Mouse (Mus musculus) lung, adult 2 months (tissue): Measurements from ENCODE around the gene Litaf. TPM values are rescaled to one million over a fixed set of nuclear protein-coding genes. Genes with fewer than 3 reads are reported as not detected.

Source experiments
- DNase-seq: peaks from one replicate; pipeline ENCODE4 v3.0.0; 2022
- H3K4me1 ChIP-seq: fragments of 200-500 bp; 2 replicates; pipeline ENCODE4 v1.6.1; 2011; ENCODE audit warnings: low read length; ENCODE audit not compliant: control insufficient read depth, insufficient read depth
- H3K4me3 ChIP-seq: fragments of 200-500 bp; replicated peaks from 2 replicates; pipeline ENCODE3; 2011; ENCODE audit warnings: low read depth, mild to moderate bottlenecking, control low read depth, low read length; ENCODE audit errors: extremely low read depth
- CTCF ChIP-seq: fragments of 200-500 bp; IDR thresholded peaks from 2 replicates; pipeline ENCODE4 v1.5.1; 2011; ENCODE audit warnings: mild to moderate bottlenecking, low read length, control low read depth; ENCODE audit not compliant: insufficient read depth
- POLR2A ChIP-seq: fragments of 200-500 bp; IDR thresholded peaks from 2 replicates; pipeline ENCODE4 v1.6.1; 2011; ENCODE audit warnings: low read depth, mild to moderate bottlenecking, control low read depth, low read length, borderline replicate concordance; ENCODE audit errors: extremely low read depth
- WGBS: fragments of 180-500 bp; shearing (Covaris S2); methylation state at CpG from one replicate; pipeline ENCODE4 v1.1.7; 2018; 5-methylcytosine and 5-hydroxymethylcytosine counted together
- polyA plus RNA-seq: library from polyadenylated mRNA; depleted of rRNA; stranded (reverse); fragments of >200 nt; gene quantifications from 2 replicates; pipeline ENCODE4 v1.2.3, GENCODE M21; 2012

The Litaf gene
- polyA plus RNA-seq, 1 experiment: 215 TPM

DNA sequence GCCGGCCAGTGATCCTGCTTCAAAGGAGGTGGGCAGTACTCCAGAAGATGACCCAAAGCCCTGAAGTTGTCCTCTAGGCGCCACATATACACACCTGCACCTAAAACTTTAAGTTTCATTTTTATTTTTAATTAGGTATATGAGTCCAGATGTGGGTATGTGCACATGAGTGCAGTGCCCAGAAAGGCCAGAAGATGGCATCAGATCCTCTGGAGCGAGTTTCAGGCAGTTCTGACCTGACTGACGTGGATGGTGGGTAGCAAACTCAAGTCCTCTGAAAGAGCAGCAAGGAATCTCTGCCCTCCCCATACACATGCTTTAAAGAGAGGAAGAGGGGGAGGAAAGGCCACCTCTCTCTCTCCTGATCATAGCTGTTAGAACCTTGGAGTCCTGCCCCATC lies 76.1 kb downstream of the Litaf start:
- TF ChIP-seq CTCF: peak; percentile 53
- TF ChIP-seq POLR2A: no peak
- WGBS: 88% methylated on average over 4 of the region's 4 CpGs
- no peak for DNase-seq
- Histone ChIP-seq H3K4me3 (no peak overlapping the region), H3K4me1 (peaks cover 15% of the 10 kb centered on the region)

DNA sequence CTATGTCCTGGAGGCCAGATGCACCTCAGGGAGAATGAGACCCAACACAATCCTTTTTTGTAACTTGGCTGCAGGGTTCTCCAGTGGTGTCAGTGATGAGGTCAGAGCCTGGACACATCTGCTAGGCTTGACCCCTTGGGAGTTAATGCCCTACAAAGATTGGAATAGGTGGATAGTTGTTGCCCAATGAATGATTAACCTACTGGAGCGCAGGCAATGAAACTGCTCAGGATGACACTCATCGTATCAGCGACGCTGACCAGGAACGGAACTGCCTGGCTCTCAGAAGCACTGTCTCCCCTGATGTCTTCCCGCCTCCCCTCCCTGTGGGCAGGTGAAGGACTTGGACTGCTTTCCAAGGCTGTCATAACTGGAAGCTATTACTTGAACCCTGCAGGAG lies 76.6 kb downstream of the Litaf start:
- Histone ChIP-seq H3K4me3 (no peak overlapping the region), H3K4me1 (peaks cover 15% of the 10 kb centered on the region)
- TF ChIP-seq CTCF (no peak), POLR2A (no peak)
- 95% methylated on average over 6 of the region's 6 CpGs for WGBS
- DNase-seq: no peak

DNA sequence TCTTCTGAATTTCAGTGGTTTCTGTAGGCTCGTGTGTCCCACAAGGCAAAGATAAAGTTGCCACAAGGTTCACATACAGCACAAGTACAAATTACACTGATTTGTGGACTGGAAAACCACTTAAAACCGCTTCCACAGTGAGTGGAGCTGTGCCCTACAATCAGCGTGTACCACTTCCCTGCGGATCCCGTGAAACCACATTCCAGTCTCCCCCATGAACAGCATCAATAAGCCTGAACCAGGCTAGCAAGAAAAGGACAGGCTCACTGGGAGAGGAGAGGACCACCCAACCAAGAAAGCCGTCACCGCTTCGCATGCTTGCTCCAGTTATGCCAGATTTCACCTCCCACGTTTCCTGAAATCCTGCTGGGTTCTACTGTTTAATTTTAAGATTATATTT lies 77.7 kb downstream of the Litaf start:
- H3K4me1 ChIP-seq: peaks cover 15% of the 10 kb centered on the region
- no peak overlapping the region for H3K4me3 ChIP-seq
- 77% methylated on average over 9 of the region's 9 CpGs for WGBS
- no peak for DNase-seq
- no peak for TF ChIP-seq POLR2A
- no peak for TF ChIP-seq CTCF

DNA sequence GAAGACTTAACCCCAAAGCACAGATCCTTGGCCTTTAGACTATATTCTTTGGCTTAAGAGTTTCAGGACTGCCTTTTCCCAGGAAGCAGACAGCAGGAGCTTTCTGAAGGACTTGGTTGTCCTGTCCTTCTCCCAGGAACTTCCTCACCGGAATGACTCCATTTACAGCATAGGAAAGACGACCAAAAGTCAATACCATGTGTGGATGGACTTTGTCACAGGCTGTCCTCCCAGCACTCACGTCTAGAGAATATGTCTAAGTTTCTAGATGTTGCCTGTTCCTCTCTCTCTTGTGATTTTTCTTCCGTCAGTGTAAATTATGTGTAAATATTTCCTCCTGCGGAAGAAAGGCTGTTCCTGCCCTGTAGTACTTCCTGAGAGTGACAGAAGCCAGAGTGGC lies 81.4 kb downstream of the Litaf start:
- Histone ChIP-seq H3K4me3 (no peak overlapping the region), H3K4me1 (peaks cover 13% of the 10 kb centered on the region)
- DNase-seq: no peak
- 20% methylated on average over 5 of the region's 5 CpGs for WGBS
- TF ChIP-seq POLR2A (no peak), CTCF (no peak)

DNA sequence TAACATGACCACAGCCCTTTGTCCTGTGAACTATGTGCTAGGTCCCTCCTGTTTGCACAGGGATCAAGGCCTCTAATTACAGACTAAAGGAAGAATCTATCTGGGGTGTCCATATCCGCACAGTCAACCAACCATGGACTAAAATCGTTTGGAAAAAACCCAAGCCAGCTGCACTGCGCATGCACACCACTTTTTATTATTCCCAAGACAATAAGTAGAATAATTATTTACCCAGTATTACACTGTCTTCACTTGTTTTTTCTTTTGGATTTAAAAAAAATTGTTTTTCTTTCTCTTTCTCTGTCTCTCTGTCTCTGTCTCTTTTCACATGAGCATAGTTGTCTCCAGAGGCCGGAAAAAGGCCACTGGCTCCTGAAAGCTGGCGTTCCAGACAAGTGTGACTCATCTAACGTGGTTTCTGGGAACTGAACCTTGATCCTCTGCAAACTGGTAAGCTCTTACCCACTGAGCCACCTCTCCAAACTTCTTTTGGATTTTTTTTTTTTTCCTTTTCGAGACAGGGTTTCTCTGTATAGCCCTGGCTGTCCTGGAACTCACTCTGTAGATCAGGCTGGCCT lies 84.4 kb downstream of the Litaf start:
- Histone ChIP-seq H3K4me1 (peaks cover 13% of the 10 kb centered on the region), H3K4me3 (no peak overlapping the region)
- no peak for DNase-seq
- no peak for TF ChIP-seq CTCF
- TF ChIP-seq POLR2A: no peak
- WGBS: 60% methylated on average over 7 of the region's 7 CpGs

GRCm38 (mm10) chr16:10979064-10979803 lies 86.7 kb downstream of the Litaf start:
- 26% methylated on average over 11 of the region's 11 CpGs for WGBS
- DNase-seq: no peak
- TF ChIP-seq CTCF (no peak), POLR2A (no peak)
- no peak overlapping the region for H3K4me3 ChIP-seq
- H3K4me1 ChIP-seq: peaks cover 22% of the 10 kb centered on the region

- peaks cover 24% of the 10 kb centered on the region for H3K4me1 ChIP-seq
- DNase-seq: no peak
- H3K4me3 ChIP-seq: no peak overlapping the region
- WGBS: 87% methylated on average over 9 of the region's 9 CpGs
- no peak for TF ChIP-seq POLR2A
Observed at GRCm38 (mm10) chr16:10977877-10978276, 88.1 kb downstream of the Litaf start.

- no peak for DNase-seq
- TF ChIP-seq POLR2A (no peak), CTCF (no peak)
- Histone ChIP-seq H3K4me3 (no peak overlapping the region), H3K4me1 (peaks cover 21% of the 10 kb centered on the region)
- WGBS: 26% methylated on average over 11 of the region's 11 CpGs
Observed at GRCm38 (mm10) chr16:10976202-10976631, 89.7 kb downstream of the Litaf start.

GRCm38 (mm10) chr16:10974939-10975338 lies 91.0 kb downstream of the Litaf start:
- no peak for TF ChIP-seq POLR2A
- no peak for TF ChIP-seq CTCF
- 62% methylated on average over 5 of the region's 5 CpGs for WGBS
- no peak overlapping the region for H3K4me3 ChIP-seq
- peaks cover 24% of the 10 kb centered on the region for H3K4me1 ChIP-seq
- no peak for DNase-seq

DNA sequence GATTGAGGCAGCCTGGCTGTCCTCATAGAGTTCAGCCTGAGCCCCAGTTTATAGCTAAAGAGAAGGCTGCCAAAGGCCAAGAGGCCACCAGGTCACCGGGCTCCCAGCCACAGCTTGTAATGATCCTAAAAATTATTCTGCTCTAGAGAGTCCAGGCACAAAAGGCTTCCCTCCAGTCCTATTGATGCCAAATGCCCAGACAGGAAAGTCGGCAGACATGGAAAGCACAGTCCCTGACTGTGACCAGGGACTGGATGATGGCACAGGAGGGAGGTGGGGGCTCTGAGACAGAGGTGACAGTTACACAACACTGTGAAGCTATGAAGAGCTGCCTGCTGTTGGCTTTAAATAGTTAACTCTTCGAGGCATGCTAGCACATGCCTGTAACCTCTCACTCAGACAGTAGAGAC lies 91.9 kb downstream of the Litaf start:
- DNase-seq: no peak
- no peak for TF ChIP-seq CTCF
- TF ChIP-seq POLR2A: no peak
- WGBS: 45% methylated on average over 3 of the region's 3 CpGs
- Histone ChIP-seq H3K4me1 (peaks cover 22% of the 10 kb centered on the region; the same call in 1 of the 2 replicates), H3K4me3 (no peak overlapping the region)
